Comparison of ENCODE assay signal across 8 mouse cellular contexts in the genomic region with DNA sequence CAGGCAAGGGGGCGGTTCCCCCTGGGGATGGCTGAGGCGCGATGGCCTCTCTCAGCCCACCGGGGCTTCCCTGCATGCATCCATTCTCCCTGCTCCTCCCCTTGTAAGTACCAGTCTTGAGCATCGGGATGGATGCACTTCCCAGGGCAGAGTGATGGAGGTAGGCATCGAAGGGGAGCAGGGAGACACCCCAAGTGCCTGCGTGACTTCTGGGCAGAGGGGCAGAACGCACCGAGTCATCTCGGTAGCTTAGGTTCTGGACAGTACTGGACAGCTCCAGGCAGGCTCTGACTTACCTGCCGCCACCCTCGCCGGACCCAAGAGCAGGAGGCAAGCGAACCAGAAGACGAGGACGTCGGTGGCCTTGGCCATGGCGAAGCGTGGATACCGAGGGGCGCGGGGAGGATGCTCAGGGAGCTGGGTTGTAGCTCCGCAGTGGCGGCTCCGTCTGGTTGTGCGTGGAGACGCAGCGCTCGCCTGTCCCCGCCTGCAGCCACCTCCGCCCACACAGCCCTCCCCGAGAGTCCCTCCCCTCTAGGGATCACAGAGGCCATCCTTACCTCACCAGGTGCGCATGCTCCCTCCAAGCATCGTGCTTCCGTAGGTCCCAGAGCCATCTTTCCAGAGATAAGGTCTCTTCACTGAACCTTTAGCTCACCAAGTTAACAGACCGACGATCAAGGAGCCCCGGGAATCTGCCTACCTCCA. TPM values are rescaled to one million over a fixed set of nuclear protein-coding genes. Genes with fewer than 3 reads are reported as not detected.
DNase-seq lines count a peak whose midpoint lies in the region; ATAC-seq lines count a peak whose summit lies in the region.

A gene (minus strand): TSS at position 658 of the 708 bp plus-strand sequence.

- peaks cover 5 to 7% of the 10 kb centered on the region in 2 experiments for H3K4me1 ChIP-seq in heart, embryonic 14.5 days (ENCODE audit: control insufficient read depth in 2 of 2, insufficient read depth in 2 of 2, low read length in 2 of 2)
- H3K4me1 ChIP-seq in liver, embryonic 16.5 days (ENCODE audit: control insufficient read depth, low read depth, low read length): no peaks in the 10 kb centered on the region

- H3K36me3 ChIP-seq in heart, embryonic 14.5 days (ENCODE audit: control insufficient read depth, insufficient read depth, low read length): no peaks in the 10 kb centered on the region
- no peaks in the 10 kb centered on the region for H3K36me3 ChIP-seq in liver, embryonic 16.5 days (ENCODE audit: control insufficient read depth, insufficient read depth)

- peaks cover 30% of the 10 kb centered on the region for H3K27me3 ChIP-seq in heart, embryonic 14.5 days (ENCODE audit: control insufficient read depth, insufficient read depth, low read length)
- peaks cover 22% of the 10 kb centered on the region for H3K27me3 ChIP-seq in liver, embryonic 16.5 days (ENCODE audit: control insufficient read depth, insufficient read depth, low read depth, low read length)

- H3K27ac ChIP-seq in heart, embryonic 14.5 days (replicated peaks in 1 of 2; ENCODE audit: control insufficient read depth in 1 of 2, insufficient read depth in 1 of 2, low read depth in 2 of 2, low read length in 2 of 2): no peak within 1 kb of the TSS
- no peak within 1 kb of the TSS for H3K27ac ChIP-seq in liver, embryonic 16.5 days (ENCODE audit: low read length)

- H3K4me3 ChIP-seq in heart, embryonic 14.5 days (ENCODE audit: control insufficient read depth in 1 of 2, insufficient read depth in 1 of 2, low read depth in 1 of 2, low read length in 2 of 2): peak within 1 kb of the TSS; percentile 30 to 32
- H3K4me3 ChIP-seq in liver, embryonic 16.5 days (ENCODE audit: low read depth, low read length): peak within 1 kb of the TSS; percentile 25

- no peak for ATAC-seq in heart, embryonic 14.5 days (ENCODE audit: insufficient number of reproducible peaks, insufficient read depth, low FRiP score, low read depth)
- ATAC-seq in frontal cortex, adult (ENCODE audit: low TSS enrichment): peak; percentile 83
- ATAC-seq in liver, embryonic 16.5 days (ENCODE audit: low read depth): peak; percentile 27; the same call in 1 of the 2 replicates

- H3K9me3 ChIP-seq in heart, embryonic 14.5 days (ENCODE audit: control insufficient read depth, low read length): no peaks in the 10 kb centered on the region
- H3K9me3 ChIP-seq in liver, embryonic 16.5 days (replicated peaks; ENCODE audit: control insufficient read depth, low read length): no peaks in the 10 kb centered on the region

- no peak for DNase-seq in heart, adult 11 months
- DNase-seq in cerebellum, adult 18-20 months: peak; percentile 90 to 97
- DNase-seq in layer of hippocampus, adult 18-20 months (ENCODE audit: low spot score in 2 of 2): peak; percentile 80 to 88
- peak; percentile 79 for DNase-seq in right cerebral cortex, postnatal 4 days
- DNase-seq in thymus, postnatal 10 days (ENCODE audit: low spot score in 2 of 2): no peak

- H3K9ac ChIP-seq in heart, embryonic 14.5 days (ENCODE audit: low read length): no peak within 1 kb of the TSS
- no peak within 1 kb of the TSS for H3K9ac ChIP-seq in liver, embryonic 16.5 days (ENCODE audit: low read depth, low read length)

- 1% methylated on average over 38 of the region's 38 CpGs for WGBS in heart, embryonic 14.5 days
- 3% methylated on average over 36 of the region's 38 CpGs for WGBS in liver, embryonic 16.5 days (ENCODE audit: insufficient replicate concordance)

- H3K4me2 ChIP-seq in heart, embryonic 14.5 days (ENCODE audit: low read length): peak within 1 kb of the TSS; percentile 55
- peak within 1 kb of the TSS; percentile 39 for H3K4me2 ChIP-seq in liver, embryonic 16.5 days (ENCODE audit: low read depth, low read length)

RNA-seq across cellular contexts. Expression of the gene that starts here (rescaled TPM):
- polyA plus RNA-seq in heart, embryonic 14.5 days (2014; fragmentation: Nextera tagmentation; extraction: Ambion mirVana): 0.61 and 1.0 TPM in 2 replicates
- 100 to 1,000 TPM; 138 to 156 TPM for total RNA-seq in layer of hippocampus, adult 18-20 months (2021)
- polyA plus RNA-seq in liver, embryonic 16.5 days (2015; fragmentation: Nextera tagmentation; extraction: Ambion mirVana): 0.22 and 0.28 TPM in 2 replicates

Comparison
In these comparisons a context has a peak if more than half of its experiments do, and no peak if none do; other contexts are left out.
1. Peak in ATAC-seq, H3K4me3 ChIP-seq and H3K4me2 ChIP-seq in liver, embryonic 16.5 days; RNA of the gene not detected or under 1 TPM.
2. DNase-seq: peak in cerebellum, adult 18-20 months (2 of 2), layer of hippocampus, adult 18-20 months (2 of 2) and right cerebral cortex, postnatal 4 days (single experiment); none in heart, adult 11 months (single experiment) and thymus, postnatal 10 days (0 of 2).